Mouse (Mus musculus): ENCODE results near the gene Gm9048. TPM values are rescaled to one million over a fixed set of nuclear protein-coding genes. Genes with fewer than 3 reads are reported as not detected.

The Gm9048 gene
- not detected for polyA plus RNA-seq (2014; fragmentation: Illumina TruSeq; extraction: RNeasy Lipid Tissue Mini Kit (QIAGEN cat#74804); ENCODE audit: low read depth, low replicate concordance)

GRCm38 (mm10) chr10:118348579-118348978, at the start of gene Gm9048:
TSS of gene Gm9048 (minus strand) at chr10:118348679.

GRCm38 (mm10) chr10:118354005-118354404, 5.5 kb upstream of the Gm9048 start, which contains the start of gene Gm9049:
TSS of gene Gm9049 (minus strand) at chr10:118354105.

GRCm38 (mm10) chr10:118343155-118343554, 5.3 kb downstream of the Gm9048 start, which contains the start of gene Gm9046:
TSS of gene Gm9046 (minus strand) at chr10:118343255.

DNA sequence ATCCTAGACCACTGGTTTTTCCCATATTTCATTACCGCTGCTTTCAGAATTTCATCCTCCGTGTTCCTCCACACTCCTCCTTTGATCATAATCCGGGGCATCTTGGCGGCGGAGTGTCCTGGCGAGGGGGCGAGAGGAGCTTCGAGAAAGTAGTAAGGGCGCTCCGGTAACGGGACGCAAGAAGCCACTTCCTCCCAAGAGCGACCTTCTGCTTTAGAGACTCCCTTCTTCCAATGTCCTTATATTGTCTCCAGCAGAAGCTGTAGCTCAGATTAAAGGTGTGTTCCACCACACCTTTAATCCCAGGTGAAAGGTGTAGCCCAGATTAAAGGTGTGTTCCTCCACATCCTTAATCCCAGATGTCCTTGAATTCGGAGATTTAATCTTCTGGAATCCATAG, 10.7 kb downstream of the Gm9048 start, which contains the start of gene Gm9045:
TSS of gene Gm9045 (minus strand) at position 101 of the 400 bp plus-strand sequence.

DNA sequence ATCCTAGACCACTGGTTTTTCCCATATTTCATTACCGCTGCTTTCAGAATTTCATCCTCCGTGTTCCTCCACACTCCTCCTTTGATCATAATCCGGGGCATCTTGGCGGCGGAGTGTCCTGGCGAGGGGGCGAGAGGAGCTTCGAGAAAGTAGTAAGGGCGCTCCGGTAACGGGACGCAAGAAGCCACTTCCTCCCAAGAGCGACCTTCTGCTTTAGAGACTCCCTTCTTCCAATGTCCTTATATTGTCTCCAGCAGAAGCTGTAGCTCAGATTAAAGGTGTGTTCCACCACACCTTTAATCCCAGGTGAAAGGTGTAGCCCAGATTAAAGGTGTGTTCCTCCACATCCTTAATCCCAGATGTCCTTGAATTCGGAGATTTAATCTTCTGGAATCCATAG, 16.2 kb downstream of the Gm9048 start, which contains the start of gene Gm9044:
TSS of gene Gm9044 (minus strand) at position 101 of the 400 bp plus-strand sequence.

DNA sequence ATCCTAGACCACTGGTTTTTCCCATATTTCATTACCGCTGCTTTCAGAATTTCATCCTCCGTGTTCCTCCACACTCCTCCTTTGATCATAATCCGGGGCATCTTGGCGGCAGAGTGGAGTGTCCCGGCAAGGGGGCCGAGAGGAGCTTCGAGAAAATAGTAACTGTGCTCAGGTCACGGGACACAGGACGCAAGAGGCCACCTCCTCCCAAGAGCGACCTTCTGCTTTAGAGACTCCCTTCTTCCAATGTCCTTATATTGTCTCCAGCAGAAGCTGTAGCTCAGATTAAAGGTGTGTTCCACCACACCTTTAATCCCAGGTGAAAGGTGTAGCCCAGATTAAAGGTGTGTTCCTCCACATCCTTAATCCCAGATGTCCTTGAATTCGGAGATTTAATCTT, 21.6 kb downstream of the Gm9048 start, which contains the start of gene Gm9040:
TSS of gene Gm9040 (minus strand) at position 101 of the 400 bp plus-strand sequence.

Other genes with a start within 250 kb of the Gm9048 start
- gene Mdm1, start 206.9 kb downstream of the Gm9048 start, polyA plus RNA-seq (2014; fragmentation: Illumina TruSeq; extraction: RNeasy Lipid Tissue Mini Kit (QIAGEN cat#74804); ENCODE audit: low read depth, low replicate concordance), result 1.1 TPM
- not detected for gene Il22, start 143.7 kb downstream of the Gm9048 start, polyA plus RNA-seq (2014; fragmentation: Illumina TruSeq; extraction: RNeasy Lipid Tissue Mini Kit (QIAGEN cat#74804); ENCODE audit: low read depth, low replicate concordance)
- not detected for gene Gm32717, start 107.9 kb downstream of the Gm9048 start, polyA plus RNA-seq (2014; fragmentation: Illumina TruSeq; extraction: RNeasy Lipid Tissue Mini Kit (QIAGEN cat#74804); ENCODE audit: low read depth, low replicate concordance)
- not detected for gene Gm32802, start 90.0 kb downstream of the Gm9048 start, polyA plus RNA-seq (2014; fragmentation: Illumina TruSeq; extraction: RNeasy Lipid Tissue Mini Kit (QIAGEN cat#74804); ENCODE audit: low read depth, low replicate concordance)
- not detected for gene Iltifb, start 53.6 kb downstream of the Gm9048 start, polyA plus RNA-seq (2014; fragmentation: Illumina TruSeq; extraction: RNeasy Lipid Tissue Mini Kit (QIAGEN cat#74804); ENCODE audit: low read depth, low replicate concordance)
- not detected for gene Gm9040, start 21.7 kb downstream of the Gm9048 start, polyA plus RNA-seq (2014; fragmentation: Illumina TruSeq; extraction: RNeasy Lipid Tissue Mini Kit (QIAGEN cat#74804); ENCODE audit: low read depth, low replicate concordance)
- not detected for gene Gm9044, start 16.3 kb downstream of the Gm9048 start, polyA plus RNA-seq (2014; fragmentation: Illumina TruSeq; extraction: RNeasy Lipid Tissue Mini Kit (QIAGEN cat#74804); ENCODE audit: low read depth, low replicate concordance)
- gene Gm9045, start 10.8 kb downstream of the Gm9048 start, polyA plus RNA-seq (2014; fragmentation: Illumina TruSeq; extraction: RNeasy Lipid Tissue Mini Kit (QIAGEN cat#74804); ENCODE audit: low read depth, low replicate concordance), result not detected
- not detected for gene Gm9046, start 5.4 kb downstream of the Gm9048 start, polyA plus RNA-seq (2014; fragmentation: Illumina TruSeq; extraction: RNeasy Lipid Tissue Mini Kit (QIAGEN cat#74804); ENCODE audit: low read depth, low replicate concordance)
- not detected for gene Gm9049, start 5.4 kb upstream of the Gm9048 start, polyA plus RNA-seq (2014; fragmentation: Illumina TruSeq; extraction: RNeasy Lipid Tissue Mini Kit (QIAGEN cat#74804); ENCODE audit: low read depth, low replicate concordance)
- gene Ifng, start 92.4 kb upstream of the Gm9048 start, polyA plus RNA-seq (2014; fragmentation: Illumina TruSeq; extraction: RNeasy Lipid Tissue Mini Kit (QIAGEN cat#74804); ENCODE audit: low read depth, low replicate concordance), result 0.34 TPM